Comparison of ENCODE assay signal across 8 mouse cellular contexts in genomic region chr7:71706201-71706600, GRCm38 (mm10).
DNase-seq lines count a peak whose midpoint lies in the region; ATAC-seq and TF ChIP-seq lines count a peak whose summit lies in the region.
"Had no signal": no experiment of that assay in that cellular context is flagged by ENCODE, and none has a peak within 500 bp of the region (broad histone marks: within the 10 kb centered on the region; RNA-seq: fewer than 3 reads in every experiment).

No protein-coding gene starts in this region.

- no peaks in the 10 kb centered on the region for H3K36me3 ChIP-seq in kidney, embryonic 15.5 days
- no peaks in the 10 kb centered on the region for H3K36me3 ChIP-seq in embryonic facial prominence, embryonic 13.5 days
- no peaks in the 10 kb centered on the region for H3K36me3 ChIP-seq in forebrain, embryonic 15.5 days
- H3K36me3 ChIP-seq in midbrain, embryonic 16.5 days (ENCODE audit: control insufficient read depth, insufficient read depth, low read length) = no peaks in the 10 kb centered on the region
- H3K36me3 ChIP-seq in thymus, adult 2 months (ENCODE audit: control insufficient read depth, insufficient read depth, low read length) = no peaks in the 10 kb centered on the region
- H3K36me3 ChIP-seq: G1E had no signal

- 49% methylated on average over 3 of the region's 3 CpGs for WGBS in kidney, embryonic 15.5 days
- WGBS in embryonic facial prominence, embryonic 13.5 days = 51% methylated on average over 3 of the region's 3 CpGs
- 49% methylated on average over 3 of the region's 3 CpGs for WGBS in forebrain, embryonic 15.5 days
- WGBS in midbrain, embryonic 16.5 days = 65% methylated on average over 3 of the region's 3 CpGs
- WGBS in thymus, adult 2 months = 70% methylated on average over 3 of the region's 3 CpGs

- H3K27me3 ChIP-seq in kidney, embryonic 15.5 days = no peaks in the 10 kb centered on the region
- H3K27me3 ChIP-seq in embryonic facial prominence, embryonic 13.5 days = no peaks in the 10 kb centered on the region; the same call in 1 of the 2 replicates
- H3K27me3 ChIP-seq in forebrain, embryonic 15.5 days = no peaks in the 10 kb centered on the region
- H3K27me3 ChIP-seq in midbrain, embryonic 16.5 days (ENCODE audit: control insufficient read depth, insufficient read depth, low read depth, low read length) = no peaks in the 10 kb centered on the region
- H3K27me3 ChIP-seq in thymus, adult 2 months (ENCODE audit: control insufficient read depth, insufficient read depth, low read length) = no peaks in the 10 kb centered on the region

- no peak for TF ChIP-seq POLR2A in thymus, adult 2 months (IDR thresholded peaks at IDR 0.05; ENCODE audit: control insufficient read depth, extremely low read depth, insufficient read depth, low read length, poor library complexity)

- DNase-seq in kidney, adult 18-20 months = no peak
- no peak for DNase-seq in adrenal gland, adult 18-20 months (ENCODE audit: low spot score in 2 of 2)
- no peak for DNase-seq in thymus, adult 2 months

- ATAC-seq in kidney, embryonic 15.5 days (replicated peaks; ENCODE audit: low FRiP score) = 0 out of 2 replicates have a peak, but pooled peaks have one; percentile 3
- ATAC-seq in embryonic facial prominence, embryonic 13.5 days (ENCODE audit: insufficient number of reproducible peaks, insufficient read depth, low FRiP score, low TSS enrichment, low read depth) = no peak
- peak; percentile 8; the same call in 1 of the 2 replicates for ATAC-seq in forebrain, embryonic 15.5 days (replicated peaks)
- no peak for ATAC-seq in midbrain, embryonic 16.5 days

- 0 out of 2 replicates have a peak overlapping the region, but pooled peaks have one; percentile 15 for H3K27ac ChIP-seq in kidney, embryonic 15.5 days
- no peak overlapping the region for H3K27ac ChIP-seq in embryonic facial prominence, embryonic 13.5 days
- no peak overlapping the region for H3K27ac ChIP-seq in forebrain, embryonic 15.5 days (replicated peaks)
- H3K27ac ChIP-seq in midbrain, embryonic 16.5 days (ENCODE audit: low read length) = no peak overlapping the region
- H3K27ac ChIP-seq in thymus, adult 2 months (ENCODE audit: control insufficient read depth, insufficient read depth, low read length) = no peak overlapping the region

- H3K4me3 ChIP-seq in kidney, embryonic 15.5 days (replicated peaks) = no peak overlapping the region
- H3K4me3 ChIP-seq in embryonic facial prominence, embryonic 13.5 days = no peak overlapping the region
- H3K4me3 ChIP-seq in forebrain, embryonic 15.5 days = no peak overlapping the region
- H3K4me3 ChIP-seq in midbrain, embryonic 16.5 days (ENCODE audit: low read depth, low read length) = no peak overlapping the region
- no peak overlapping the region for H3K4me3 ChIP-seq in thymus, adult 2 months (ENCODE audit: control insufficient read depth, insufficient read depth, low read length)

- H3K9ac ChIP-seq in kidney, embryonic 15.5 days = no peak overlapping the region
- no peak overlapping the region for H3K9ac ChIP-seq in embryonic facial prominence, embryonic 13.5 days
- H3K9ac ChIP-seq in forebrain, embryonic 15.5 days (replicated peaks) = peak overlapping the region; percentile 82
- H3K9ac ChIP-seq in midbrain, embryonic 16.5 days (ENCODE audit: low read depth, low read length) = no peak overlapping the region

- H3K4me1 ChIP-seq in kidney, embryonic 15.5 days = peaks cover 17% of the 10 kb centered on the region
- H3K4me1 ChIP-seq in embryonic facial prominence, embryonic 13.5 days = peaks cover 5% of the 10 kb centered on the region; the same call in 1 of the 2 replicates
- H3K4me1 ChIP-seq in forebrain, embryonic 15.5 days = peaks cover 10% of the 10 kb centered on the region
- H3K4me1 ChIP-seq in midbrain, embryonic 16.5 days (ENCODE audit: control insufficient read depth, insufficient read depth, low read length) = peaks cover 5% of the 10 kb centered on the region; the same call in 1 of the 2 replicates
- H3K4me1 ChIP-seq in thymus, adult 2 months (replicated peaks; ENCODE audit: control insufficient read depth, insufficient read depth, low read length) = no peaks in the 10 kb centered on the region

- H3K4me2 ChIP-seq in kidney, embryonic 15.5 days = no peak overlapping the region
- H3K4me2 ChIP-seq in embryonic facial prominence, embryonic 13.5 days = peak overlapping the region; percentile 96; the same call in 1 of the 2 replicates
- H3K4me2 ChIP-seq in forebrain, embryonic 15.5 days (replicated peaks) = peak overlapping the region; percentile 77
- H3K4me2 ChIP-seq in midbrain, embryonic 16.5 days (ENCODE audit: low read length) = peak overlapping the region; percentile 95; the same call in 1 of the 2 replicates

- H3K9me3 ChIP-seq in kidney, embryonic 15.5 days (replicated peaks) = no peaks in the 10 kb centered on the region
- no peaks in the 10 kb centered on the region for H3K9me3 ChIP-seq in embryonic facial prominence, embryonic 13.5 days
- H3K9me3 ChIP-seq in forebrain, embryonic 15.5 days = no peaks in the 10 kb centered on the region
- H3K9me3 ChIP-seq in midbrain, embryonic 16.5 days (replicated peaks; ENCODE audit: control insufficient read depth, low read length, poor library complexity, severe bottlenecking) = no peaks in the 10 kb centered on the region

- TF ChIP-seq CTCF in thymus, adult 2 months (IDR thresholded peaks at IDR 0.05; ENCODE audit: borderline replicate concordance, control insufficient read depth, extremely low read depth, insufficient read depth, low read length, poor library complexity) = no peak

Comparison
In these comparisons a context has a peak if more than half of its experiments do, and no peak if none do; other contexts are left out.
1. ATAC-seq: peak in kidney, embryonic 15.5 days (single experiment) and forebrain, embryonic 15.5 days (single experiment); none in embryonic facial prominence, embryonic 13.5 days (single experiment) and midbrain, embryonic 16.5 days (single experiment).